Mouse (Mus musculus): Measurements from ENCODE around the gene Abhd17c.

- TF ChIP-seq CTCF (IDR thresholded peaks at IDR 0.05; ENCODE audit: low read depth) = no peak
- TF ChIP-seq EP300 (IDR thresholded peaks at IDR 0.05; ENCODE audit: low read depth) = no peak
Measured at GRCm38 (mm10) chr7:84159414-84159813, 7.7 kb upstream of the Abhd17c start.

All from liver, postnatal 0 days (tissue).